Mouse (Mus musculus) testis, adult 2 months (tissue): ENCODE measurements around the gene Gcnt2.

Experiments used
- CTCF ChIP-seq: fragments of 200-500 bp; IDR thresholded peaks from 2 replicates; pipeline ENCODE4 v1.5.1; 2012; ENCODE audit warnings: low read depth, mild to moderate bottlenecking, inconsistent platforms, low read length, moderate library complexity; ENCODE audit not compliant: control insufficient read depth, insufficient read depth, insufficient replicate concordance
- POLR2A ChIP-seq: fragments of 200-500 bp; IDR thresholded peaks from 2 replicates; pipeline ENCODE4 v1.6.1; 2012; ENCODE audit warnings: low read depth, mild to moderate bottlenecking, inconsistent platforms, low read length, moderate library complexity; ENCODE audit not compliant: control insufficient read depth

GRCm38 (mm10) chr13:40845951-40846350 lies 13.6 kb upstream of the Gcnt2 start:
- no peak for TF ChIP-seq CTCF
- no peak for TF ChIP-seq POLR2A
